Mouse (Mus musculus): Measurements from ENCODE around the gene Tars2.

The Tars2 gene

DNA sequence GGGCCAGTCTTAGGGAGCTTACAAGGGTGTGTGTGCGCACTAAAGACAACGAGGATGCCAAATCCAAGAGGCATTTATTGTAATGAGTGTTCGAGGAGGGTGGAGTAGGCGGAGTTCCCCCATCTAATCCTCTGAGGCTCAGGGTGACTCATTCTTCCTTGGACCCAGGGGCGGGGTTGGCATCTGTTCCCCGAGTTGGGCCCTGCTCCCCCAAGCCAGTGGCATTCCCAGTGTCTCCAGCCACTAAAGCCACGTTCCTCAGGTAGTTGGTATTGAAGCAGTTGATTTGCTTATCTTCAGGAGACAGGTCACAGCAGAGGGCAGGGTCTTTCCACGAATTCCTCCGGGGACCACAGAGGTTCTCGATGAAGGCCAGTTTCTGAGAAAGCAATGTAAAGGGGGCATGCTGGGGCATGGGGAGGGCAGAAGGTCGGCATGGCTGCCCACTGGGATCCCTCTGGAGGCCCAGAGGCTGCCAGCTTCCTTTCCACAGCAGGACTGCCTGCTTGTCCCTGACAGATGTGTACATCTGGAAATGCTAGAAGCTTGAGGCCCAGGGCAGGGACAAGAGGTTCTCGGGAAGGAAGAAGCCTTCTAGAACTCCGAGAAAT lies 25.8 kb downstream of the Tars2 start:
- DNase-seq (ENCODE audit: extremely low spot score): no peak

DNA sequence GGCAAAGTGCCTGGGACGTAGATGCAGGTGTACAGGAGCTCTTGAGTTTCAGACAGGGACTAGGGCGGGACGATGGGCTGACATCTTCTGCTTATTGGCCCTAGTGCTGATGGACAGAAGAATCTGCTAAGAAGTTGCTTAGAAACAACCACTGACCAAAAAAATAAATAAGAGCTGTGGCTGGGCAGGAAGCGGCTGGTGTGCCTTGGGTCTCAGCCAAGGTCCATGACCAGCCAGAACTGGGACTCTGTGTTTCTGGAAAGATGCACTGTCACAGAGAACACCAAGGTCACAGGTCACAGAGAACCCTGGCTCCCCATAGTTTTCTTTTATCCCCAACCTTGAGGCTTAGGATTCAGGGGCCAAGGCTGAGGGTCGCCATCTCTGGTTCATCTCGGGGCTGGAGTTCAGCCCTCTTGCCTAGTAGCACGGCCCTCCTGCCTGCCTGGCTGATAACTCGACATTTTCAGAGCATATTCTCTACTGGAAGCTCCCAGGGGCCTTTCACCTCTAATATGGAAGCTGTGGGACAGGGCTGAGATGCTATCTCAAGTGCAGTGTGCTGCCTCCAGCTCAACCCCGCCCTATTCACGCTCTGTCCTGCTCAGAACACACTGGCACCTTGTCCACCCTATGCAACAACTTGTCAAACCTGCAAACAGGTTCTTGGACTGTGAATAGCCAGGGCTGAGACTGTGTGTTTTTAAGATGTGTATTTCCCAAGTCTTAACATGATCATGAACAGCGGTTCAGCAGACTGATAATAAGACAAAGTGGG lies 27.1 kb downstream of the Tars2 start:
- no peak for DNase-seq (ENCODE audit: extremely low spot score)

DNA sequence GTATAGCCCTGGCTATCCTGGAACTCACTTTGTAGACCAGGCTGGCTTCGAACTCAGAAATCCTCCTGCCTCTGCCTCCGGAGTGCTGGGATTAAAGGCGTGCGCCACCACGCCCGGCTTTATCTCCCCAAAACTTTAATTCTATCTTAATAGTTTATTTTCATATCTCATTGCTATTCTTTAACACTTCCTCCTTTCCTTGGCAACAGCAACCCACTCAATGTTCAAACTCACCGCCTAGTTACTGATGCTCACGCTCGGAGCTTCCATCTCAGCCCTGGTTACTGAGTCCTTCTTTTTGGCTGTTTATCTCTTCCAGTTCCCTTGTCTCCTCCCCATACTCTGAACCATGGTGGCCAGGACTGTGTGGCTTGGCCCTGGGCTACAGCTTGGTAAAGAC lies 27.7 kb downstream of the Tars2 start:
- no peak for DNase-seq (ENCODE audit: extremely low spot score)

DNA sequence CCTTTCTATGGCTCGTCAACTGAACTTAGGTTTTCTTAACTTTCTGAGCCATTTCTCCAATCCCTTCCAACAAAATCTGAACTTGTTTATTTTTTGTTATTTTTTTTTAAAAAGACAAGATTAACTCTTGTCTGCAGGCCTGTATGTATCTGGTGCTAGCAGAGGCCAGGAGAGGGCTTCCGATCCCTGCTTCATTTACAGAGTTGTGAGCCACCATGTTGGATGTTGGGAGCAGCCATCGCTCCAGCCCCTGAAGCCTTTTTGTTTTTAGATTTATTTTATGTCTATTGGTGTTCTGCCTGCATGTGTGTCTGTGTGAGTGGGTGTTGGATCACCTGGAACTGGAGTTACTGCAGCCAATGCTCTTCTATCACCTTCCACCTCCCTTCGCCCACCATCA lies 28.2 kb downstream of the Tars2 start:
- DNase-seq (ENCODE audit: extremely low spot score): no peak

DNA sequence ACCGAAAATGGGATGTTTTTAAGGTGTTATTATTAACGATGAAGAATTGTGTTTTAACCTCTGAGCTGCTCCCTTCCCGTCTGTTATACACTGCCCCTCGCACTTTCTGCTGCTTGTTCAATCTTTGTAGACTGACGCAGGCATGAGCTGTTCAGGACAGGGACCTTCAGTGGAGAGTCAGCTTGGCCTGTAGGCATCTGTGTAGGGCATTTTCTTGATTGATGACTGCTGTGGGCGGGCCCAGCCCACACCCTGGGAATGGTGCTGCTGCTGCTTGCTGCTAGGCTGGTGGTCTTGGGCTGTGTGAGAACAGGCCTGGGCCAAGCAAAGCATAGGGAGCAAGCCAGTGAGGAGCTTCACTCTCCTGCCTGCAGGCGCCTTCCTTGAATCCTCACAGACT lies 29.6 kb downstream of the Tars2 start:
- peak; percentile 37 for DNase-seq (ENCODE audit: extremely low spot score)

DNA sequence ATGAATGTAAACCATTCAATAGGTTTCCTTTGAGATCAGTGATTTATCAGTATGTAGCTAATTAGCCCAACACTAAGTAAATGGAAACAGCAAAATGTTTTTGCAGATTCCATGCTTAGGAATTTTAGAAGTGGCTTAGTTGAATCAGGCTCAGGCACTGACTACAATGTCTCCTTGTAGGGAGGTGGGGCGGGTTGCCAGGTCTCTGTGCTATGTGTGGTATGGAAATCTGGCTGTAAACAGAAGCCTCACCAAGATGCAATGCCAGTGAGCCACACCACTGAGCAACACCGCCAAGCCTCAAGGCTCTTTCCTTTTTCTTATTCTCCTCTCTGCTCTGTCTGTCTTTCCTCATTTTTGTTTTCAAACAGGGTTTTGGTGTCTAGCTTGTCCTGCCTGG lies 31.1 kb downstream of the Tars2 start:
- DNase-seq (ENCODE audit: extremely low spot score): no peak

DNA sequence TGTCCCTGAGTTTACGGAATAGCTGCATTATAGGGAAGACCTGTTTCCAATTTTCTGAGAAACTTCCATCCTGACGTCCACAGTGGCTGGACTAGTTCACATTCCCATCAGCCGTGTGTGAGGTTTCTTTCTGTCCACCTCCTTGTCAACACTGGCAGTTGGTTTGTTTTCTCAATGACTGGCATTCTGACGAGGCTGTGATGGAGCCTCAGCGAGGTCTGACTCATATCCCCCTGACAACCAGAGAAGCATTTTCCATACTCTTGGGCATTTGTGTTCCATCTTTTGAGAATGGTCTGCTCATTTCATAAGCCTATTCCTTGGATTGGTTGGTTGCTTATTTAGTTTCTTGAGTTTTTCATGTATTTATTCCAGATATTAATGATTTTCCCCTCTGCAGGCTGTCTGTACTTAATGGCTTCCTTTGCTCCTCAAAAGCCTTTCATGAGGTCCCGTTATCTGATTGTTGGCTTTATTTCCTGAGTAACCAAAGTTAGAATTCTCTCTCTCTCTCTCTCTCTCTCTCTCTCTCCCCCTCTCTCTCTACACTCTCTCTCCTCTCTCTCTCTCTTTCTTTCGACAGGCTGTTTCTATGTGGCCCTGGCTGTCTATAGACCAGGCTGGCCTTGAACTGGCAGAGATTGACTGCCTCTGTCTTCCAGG lies 33.2 kb downstream of the Tars2 start:
- no peak for DNase-seq (ENCODE audit: extremely low spot score)

DNA sequence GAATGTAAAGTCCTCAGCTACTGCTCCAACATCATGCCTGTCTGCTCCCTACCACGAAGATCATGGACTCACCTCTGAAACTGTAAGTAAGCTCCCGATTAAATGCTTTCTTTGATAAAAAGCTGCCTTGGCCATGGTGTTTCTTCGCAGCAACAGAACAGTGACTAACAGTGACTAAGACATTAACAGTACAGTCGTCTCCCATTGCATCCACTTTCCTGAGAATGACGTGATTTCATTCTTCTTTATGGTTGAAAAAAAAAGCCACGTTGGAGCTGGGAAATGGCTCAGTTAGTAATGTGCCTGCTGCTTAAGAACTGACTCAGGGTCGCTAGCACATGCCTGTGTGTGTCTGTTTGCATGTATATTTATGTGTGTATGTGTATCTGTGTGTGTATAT lies 34.1 kb downstream of the Tars2 start:
- DNase-seq (ENCODE audit: extremely low spot score): no peak

DNA sequence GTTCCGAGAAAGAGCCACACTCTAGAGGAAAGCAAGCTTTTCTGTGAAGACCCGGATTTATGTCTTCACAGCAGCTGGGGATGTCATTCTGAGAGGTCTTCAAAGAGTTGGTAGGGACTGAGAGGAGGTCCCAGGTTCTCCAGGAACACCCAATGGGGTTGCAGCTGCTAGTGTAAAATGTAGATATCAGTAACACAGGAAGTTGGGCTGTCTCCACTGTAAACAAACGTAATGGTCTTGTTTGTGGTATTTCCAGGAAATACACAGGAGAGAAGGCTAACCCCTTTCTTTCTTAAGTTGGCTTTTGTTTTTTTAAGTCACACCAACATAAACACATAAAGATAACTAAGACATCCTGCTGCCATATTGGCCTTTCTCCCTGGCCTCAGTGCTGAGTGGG lies 37.6 kb downstream of the Tars2 start:
- DNase-seq (ENCODE audit: extremely low spot score): no peak

DNA sequence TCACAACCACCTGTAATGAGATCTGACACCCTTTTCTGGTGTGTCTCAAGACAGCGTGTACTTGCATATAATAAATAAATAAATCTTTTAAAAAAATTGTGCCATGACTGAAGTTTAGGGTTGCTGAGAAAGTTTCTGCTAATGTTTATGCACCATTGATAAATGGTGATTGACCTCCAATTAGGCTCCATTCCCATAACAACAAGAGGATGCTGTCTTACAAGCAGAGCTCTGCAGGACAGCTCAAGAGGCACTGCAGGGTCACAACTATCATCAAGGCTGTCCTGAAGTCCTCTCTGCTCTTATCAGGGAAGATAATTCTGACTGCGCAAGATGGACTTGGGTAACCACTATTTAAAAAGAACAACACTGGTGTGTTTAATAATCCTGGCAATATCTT lies 41.9 kb downstream of the Tars2 start:
- no peak for DNase-seq (ENCODE audit: extremely low spot score)

DNA sequence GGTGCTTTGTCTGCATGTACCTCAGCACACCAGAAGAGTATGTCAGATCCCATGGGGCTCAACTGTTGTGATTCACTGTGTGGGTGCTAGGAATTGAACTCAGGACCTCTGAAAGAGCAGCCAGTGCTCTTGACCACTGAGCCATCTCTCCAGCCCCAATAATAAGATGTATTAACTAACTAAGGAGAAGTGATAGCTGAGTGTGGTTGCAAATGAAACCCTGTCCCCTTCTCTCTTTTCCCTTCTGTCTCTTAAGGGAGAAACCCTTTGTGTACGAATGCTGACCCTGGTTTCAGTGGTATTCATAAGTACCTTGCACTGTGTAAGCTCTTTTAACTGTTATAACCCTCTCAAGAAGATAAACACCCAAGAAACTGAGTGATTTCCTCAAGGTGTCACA lies 43.9 kb downstream of the Tars2 start:
- no peak for DNase-seq (ENCODE audit: extremely low spot score)

DNA sequence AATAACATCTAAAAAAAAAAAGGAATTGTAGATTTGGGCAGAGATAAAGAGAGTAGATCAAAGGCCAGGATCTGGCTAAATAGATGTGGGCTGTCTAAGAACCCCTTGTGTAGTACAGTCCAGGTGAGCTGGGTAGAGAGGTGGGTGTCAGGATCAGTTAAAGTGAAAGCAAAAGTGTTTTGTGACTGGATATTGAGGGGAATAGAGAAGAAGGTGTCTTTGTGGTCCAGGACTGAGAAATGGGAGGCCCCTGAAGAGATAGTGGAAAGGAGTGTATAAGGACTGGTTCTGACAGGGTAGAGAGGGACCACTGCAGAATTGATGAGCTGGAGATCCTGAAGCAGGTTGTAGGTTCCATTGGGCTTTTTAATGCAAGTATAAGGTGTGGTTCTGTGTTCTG lies 50.0 kb downstream of the Tars2 start:
- no peak for DNase-seq (ENCODE audit: extremely low spot score)

DNA sequence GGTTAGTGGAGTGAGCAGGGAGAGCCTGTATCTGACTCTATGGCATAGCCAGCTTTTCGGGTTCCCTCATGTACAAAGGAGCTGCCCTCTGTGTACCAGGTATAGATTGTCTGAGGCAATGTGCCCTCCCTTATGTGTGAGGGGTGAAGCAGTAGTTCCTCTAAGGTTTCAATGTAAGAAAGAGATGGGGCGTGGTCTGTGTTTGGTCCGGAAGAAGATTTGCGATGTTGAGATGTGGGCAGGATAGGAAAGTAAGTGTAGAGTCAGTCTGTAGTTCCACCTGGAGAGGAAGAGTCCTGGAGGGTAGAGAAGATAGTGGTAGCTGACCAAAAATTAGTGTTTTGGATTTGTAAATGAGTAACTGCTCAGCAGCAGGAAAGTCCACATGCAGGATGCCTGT lies 51.0 kb downstream of the Tars2 start:
- DNase-seq (ENCODE audit: extremely low spot score): no peak

DNA sequence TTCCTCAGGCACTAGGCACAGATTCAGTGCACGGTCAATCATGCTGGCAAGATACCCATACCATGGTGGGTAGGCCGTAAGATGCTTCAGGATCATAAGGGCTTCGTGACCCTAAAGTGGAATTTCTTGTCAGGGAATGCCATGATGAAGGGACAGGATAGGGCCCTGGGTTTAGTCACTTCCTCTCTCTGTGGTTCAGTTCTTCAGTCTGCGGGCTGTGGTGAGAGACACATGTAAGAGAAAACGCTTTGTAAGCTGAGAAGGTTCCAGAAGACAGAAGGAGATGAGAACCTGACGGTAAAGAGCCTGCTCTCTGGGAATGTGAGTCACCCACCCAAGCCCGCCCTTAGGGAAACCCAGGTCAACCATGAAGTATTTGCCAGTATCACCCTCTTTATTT lies 52.5 kb downstream of the Tars2 start:
- no peak for DNase-seq (ENCODE audit: extremely low spot score)

DNA sequence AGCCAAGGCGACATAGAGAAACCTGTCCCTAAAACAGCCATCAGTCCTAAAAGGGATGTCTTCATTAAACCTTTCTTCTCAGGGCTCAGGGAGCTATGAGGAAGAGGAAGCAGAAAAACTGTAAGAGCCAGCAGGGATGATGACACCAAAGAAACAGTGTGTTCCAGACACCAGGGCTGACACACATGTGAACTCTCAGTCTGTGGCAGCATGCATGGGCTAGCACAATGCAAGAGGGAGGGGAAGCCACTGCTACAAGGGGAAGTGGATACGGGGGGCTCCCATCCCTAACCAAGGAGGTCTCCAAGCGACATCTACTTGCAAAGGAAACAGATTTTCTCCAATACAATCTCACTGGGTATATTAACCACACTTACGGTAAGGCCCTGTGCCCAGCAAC lies 53.7 kb downstream of the Tars2 start:
- DNase-seq (ENCODE audit: extremely low spot score): no peak

DNA sequence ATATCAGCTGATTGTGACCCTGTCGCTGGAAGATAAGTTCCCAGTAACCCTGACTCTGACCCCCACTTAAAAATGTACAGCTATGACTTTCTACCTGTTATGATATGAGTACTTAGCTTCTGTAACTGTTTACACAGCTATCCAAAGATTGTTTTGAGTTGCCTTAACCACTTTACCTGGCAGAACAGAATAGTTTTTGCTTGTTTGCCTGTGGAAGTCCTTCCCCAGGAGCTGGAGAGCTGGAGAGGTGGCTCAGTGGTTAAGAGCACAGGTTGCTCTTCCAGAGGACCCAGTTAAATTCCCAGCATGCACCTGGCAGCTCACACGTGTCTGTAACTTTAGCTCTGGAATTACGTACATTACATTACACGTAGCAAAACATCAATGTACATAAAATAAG lies 55.4 kb downstream of the Tars2 start:
- DNase-seq (ENCODE audit: extremely low spot score): no peak

DNA sequence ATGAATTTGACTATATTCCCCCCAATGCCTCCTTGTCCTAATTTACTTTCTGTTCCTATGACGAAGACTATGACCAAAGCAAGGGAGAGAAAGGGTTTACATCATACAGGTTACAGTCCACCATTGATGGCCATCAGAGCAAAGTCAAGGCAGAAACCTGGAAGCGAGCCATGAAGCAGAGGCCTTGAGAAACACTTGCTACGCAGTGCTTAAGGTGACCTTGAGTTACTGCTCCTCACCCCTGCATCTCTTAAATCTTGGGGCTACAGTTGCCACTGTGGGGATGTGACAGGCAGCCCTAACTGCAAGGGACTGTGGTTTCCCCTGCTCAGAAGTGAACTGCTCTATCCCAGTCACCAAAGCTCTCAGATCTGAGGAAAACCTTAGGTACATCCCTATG lies 56.7 kb downstream of the Tars2 start:
- no peak for DNase-seq (ENCODE audit: extremely low spot score)

DNA sequence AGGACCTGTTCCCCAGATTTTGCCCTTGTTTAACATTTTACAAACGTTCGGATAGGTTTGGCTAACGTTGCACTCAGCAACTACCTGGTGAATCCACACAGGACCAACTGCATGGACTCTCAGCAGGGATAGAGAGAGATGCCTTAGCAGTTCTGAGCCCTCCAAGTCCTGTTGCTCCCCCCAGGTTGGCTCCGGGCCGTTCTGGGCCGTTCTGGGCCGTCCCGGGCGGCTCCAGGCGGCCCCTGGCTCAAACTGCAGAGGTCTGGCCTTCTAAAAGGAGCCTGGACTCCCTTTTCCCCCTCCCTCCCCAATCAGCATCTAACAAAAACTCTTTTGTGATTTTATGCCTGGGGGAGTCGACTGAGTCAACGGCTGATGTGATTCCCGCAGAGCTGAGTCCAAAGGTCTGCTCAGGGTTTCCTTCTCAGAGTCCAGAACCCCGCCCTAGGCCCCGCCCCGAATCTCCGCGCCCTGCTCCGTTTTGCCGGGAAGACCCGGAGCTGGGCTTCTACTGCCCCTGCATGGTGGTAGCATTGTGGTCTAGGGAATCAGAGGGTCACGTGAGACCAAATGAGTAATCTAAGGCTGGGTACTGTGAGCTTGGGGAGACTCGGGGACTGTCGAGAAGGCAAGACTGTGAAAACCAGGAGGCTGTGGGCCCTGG lies 58.0 kb downstream of the Tars2 start:
- peak; percentile 89 for DNase-seq (ENCODE audit: extremely low spot score)

DNA sequence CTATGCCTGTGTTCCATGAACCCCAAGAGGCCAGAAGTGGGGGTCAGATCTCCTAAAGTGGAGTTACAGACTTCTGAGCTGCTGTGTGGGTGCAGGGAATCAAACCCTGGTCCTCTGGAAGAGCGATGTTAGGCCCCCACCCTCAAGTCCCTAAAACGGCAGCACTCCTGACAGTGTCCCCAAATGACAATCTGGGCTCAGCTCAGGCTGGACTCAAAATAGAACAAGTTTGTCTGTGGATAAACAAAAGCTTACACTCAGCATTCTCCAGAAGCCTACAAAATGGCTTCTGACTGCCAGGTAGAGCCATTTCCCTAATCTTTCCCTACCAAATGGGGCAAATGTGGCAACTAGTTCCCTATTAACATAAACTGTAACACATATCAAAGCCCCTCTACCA lies 58.9 kb downstream of the Tars2 start:
- no peak for DNase-seq (ENCODE audit: extremely low spot score)

DNA sequence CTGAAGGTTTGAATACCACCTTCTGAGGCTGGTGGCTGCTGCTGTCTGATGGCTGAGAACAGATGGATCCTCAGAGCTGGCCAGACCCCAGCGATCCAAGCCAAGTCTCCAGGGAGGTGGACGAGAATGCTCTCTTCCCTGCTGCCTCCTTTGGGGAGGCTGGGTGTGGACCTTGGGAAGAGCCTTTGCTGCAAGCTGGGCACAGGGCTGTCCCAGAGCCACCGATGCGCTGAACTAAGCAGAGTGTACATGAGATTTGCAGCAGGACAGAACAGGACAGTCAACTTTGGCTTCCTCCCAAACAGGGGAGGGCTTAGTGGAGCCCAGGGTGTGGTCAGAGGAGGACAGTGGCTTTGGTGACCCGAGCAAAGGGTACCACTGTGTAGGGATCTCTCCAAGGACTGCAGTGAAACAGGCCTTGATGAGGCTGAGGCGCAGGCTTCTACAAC lies 59.7 kb downstream of the Tars2 start:
- no peak for DNase-seq (ENCODE audit: extremely low spot score)

DNA sequence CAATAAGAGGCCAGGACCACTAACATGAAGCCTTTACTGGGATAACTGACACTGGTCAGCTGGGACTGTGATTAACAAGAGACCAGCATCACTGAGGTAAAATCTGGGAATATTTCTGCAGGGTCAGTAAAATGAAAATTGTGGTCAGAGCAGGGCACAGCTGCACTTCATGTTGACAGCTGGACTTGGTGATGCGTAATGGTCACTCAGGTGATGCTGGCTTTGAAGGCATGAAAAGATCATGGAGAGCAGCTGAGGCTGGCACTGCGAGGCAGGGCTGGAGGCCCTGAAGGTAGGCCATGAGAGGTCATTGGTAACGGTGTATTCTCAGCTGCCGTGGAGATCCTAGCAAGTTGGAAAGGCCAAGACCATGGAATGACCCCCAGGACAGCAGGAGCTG lies 61.7 kb downstream of the Tars2 start:
- DNase-seq (ENCODE audit: extremely low spot score): no peak

DNA sequence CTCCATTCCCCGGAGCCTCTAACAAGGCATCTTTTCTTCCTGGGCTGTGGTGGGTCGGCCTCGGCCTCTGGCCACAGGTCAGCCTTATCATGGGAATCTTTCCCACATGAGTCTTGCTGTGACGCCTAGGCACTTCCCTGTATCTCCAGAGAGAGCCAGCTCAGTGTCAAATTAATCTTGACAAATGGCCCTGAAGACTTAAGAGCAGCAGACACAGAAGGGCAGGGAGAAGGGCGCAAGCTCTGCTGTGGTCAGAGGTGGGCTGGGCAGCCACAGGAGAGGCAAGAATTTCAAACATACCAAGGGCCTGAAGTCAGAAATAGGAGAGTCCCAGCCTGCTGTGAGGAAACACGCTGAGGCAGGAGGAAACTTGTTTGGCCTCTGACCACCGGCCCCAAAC lies 63.6 kb downstream of the Tars2 start:
- DNase-seq (ENCODE audit: extremely low spot score): peak; percentile 66

DNA sequence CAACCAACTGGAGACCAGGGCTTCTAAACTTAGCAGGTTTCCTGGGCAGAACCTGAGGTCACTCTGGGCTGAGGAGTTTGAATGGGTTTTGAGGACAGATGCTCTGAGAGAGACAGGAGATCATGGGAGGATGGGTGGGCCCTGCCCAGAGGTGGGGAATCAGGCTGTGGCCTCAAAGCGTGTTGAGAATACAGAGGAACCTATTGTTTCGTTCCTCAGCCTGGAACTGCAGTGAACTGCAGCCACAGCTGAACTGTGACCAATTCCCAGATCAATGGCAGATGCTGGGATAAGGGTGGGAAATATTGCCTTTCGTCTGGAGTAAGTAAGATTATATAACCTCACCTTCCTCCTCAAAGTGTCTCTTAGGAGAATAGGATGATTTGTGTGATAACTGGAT lies 64.2 kb downstream of the Tars2 start:
- DNase-seq (ENCODE audit: extremely low spot score): no peak
